Mouse (Mus musculus) left cerebral cortex, postnatal 36 days (tissue): ENCODE results near the gene Taf12. TPM values are rescaled to one million over a fixed set of nuclear protein-coding genes. Genes with fewer than 3 reads are reported as not detected.

Experiments used
- DNase-seq, 2 experiments: peaks; one replicate each; pipeline ENCODE4 v3.0.0; 2021 to 2022; ENCODE audit warnings: low spot score in 2 of 2, mixed read lengths in 1 of 2
- intact Hi-C: fragments of 180-260 bp; cut with DNase I; formaldehyde crosslinking; loops from one replicate; pipeline ENCODE4 v1.15.1; 2025
- total RNA-seq, 2 experiments: library from RNA; stranded (reverse); gene quantifications; 2 replicates each; pipeline ENCODE4 v1.2.3; 2021

The Taf12 gene
- 10 to 100 TPM; 19.0 to 25.2 TPM for total RNA-seq

GRCm38 (mm10) chr4:132274156-132274862, at the start of gene Taf12:
Gene Taf12, plus strand, starts transcription at chr4:132274375.
- intact Hi-C loops, result loop anchor here (5.0 kb wide), 1 partner anchor 238 kb away; the partner anchor contains the start of gene Sesn2

GRCm38 (mm10) chr4:132230422-132230821, 43.8 kb upstream of the Taf12 start:
- no peak for DNase-seq
- intact Hi-C loops, result no loop called here

More at GRCm38 (mm10) chr4:132274156-132274862, at the start of gene Taf12:
- DNase-seq, result peak; percentile 90 to 92

GRCm38 (mm10) chr4:132234710-132235109, 39.5 kb upstream of the Taf12 start:
- DNase-seq, result no peak
- intact Hi-C loops, result no loop called here

GRCm38 (mm10) chr4:132238356-132238755, 35.8 kb upstream of the Taf12 start:
- DNase-seq, result no peak
- intact Hi-C loops, result no loop called here

GRCm38 (mm10) chr4:132240367-132240766, 33.8 kb upstream of the Taf12 start:
- intact Hi-C loops, result no loop called here
- no peak for DNase-seq

GRCm38 (mm10) chr4:132241208-132241607, 33.0 kb upstream of the Taf12 start:
- intact Hi-C loops, result no loop called here
- no peak for DNase-seq

- intact Hi-C loops, result no loop called here
- DNase-seq, result no peak
Measured at GRCm38 (mm10) chr4:132245643-132246042, 28.5 kb upstream of the Taf12 start.

- intact Hi-C loops, result no loop called here
- DNase-seq, result no peak
Measured at GRCm38 (mm10) chr4:132247451-132247997, 26.7 kb upstream of the Taf12 start.

- DNase-seq, result no peak
- intact Hi-C loops, result no loop called here
Measured at GRCm38 (mm10) chr4:132251596-132251995, 22.6 kb upstream of the Taf12 start.

GRCm38 (mm10) chr4:132253128-132253527, 21.0 kb upstream of the Taf12 start:
- DNase-seq, result no peak
- intact Hi-C loops, result no loop called here

GRCm38 (mm10) chr4:132253622-132254021, 20.6 kb upstream of the Taf12 start:
- intact Hi-C loops, result no loop called here
- no peak for DNase-seq

- intact Hi-C loops, result no loop called here
- DNase-seq, result no peak
Measured at GRCm38 (mm10) chr4:132254986-132255385, 19.2 kb upstream of the Taf12 start.

GRCm38 (mm10) chr4:132256384-132256783, 17.8 kb upstream of the Taf12 start:
- no peak for DNase-seq
- intact Hi-C loops, result no loop called here

GRCm38 (mm10) chr4:132259248-132259647, 14.9 kb upstream of the Taf12 start:
- DNase-seq, result no peak
- intact Hi-C loops, result no loop called here

- intact Hi-C loops, result loop anchor here (2.0 kb wide), 1 partner anchor 50 kb away; no protein-coding TSS in a partner anchor
- DNase-seq, result peak; percentile 34 to 47
Measured at GRCm38 (mm10) chr4:132260404-132261379, 13.5 kb upstream of the Taf12 start.

- intact Hi-C loops, result loop anchor here (2.0 kb wide), 1 partner anchor 51 kb away; no protein-coding TSS in a partner anchor
- DNase-seq, result peak; percentile 72 to 83
Measured at GRCm38 (mm10) chr4:132261514-132262357, 12.4 kb upstream of the Taf12 start, which contains the start of gene Gmeb1. Gene Gmeb1, minus strand, starts transcription at chr4:132261602.

- intact Hi-C loops, result no loop called here
- DNase-seq, result no peak
Measured at GRCm38 (mm10) chr4:132262358-132262616, 11.9 kb upstream of the Taf12 start.

GRCm38 (mm10) chr4:132263313-132263712, 10.9 kb upstream of the Taf12 start:
- intact Hi-C loops, result no loop called here

GRCm38 (mm10) chr4:132266835-132267349, 7.3 kb upstream of the Taf12 start:
- intact Hi-C loops, result no loop called here
- no peak for DNase-seq

More at GRCm38 (mm10) chr4:132263313-132263712, 10.9 kb upstream of the Taf12 start:
- DNase-seq, result no peak
